Mouse (Mus musculus): ENCODE results near the gene Fos.

The Fos gene

DNA sequence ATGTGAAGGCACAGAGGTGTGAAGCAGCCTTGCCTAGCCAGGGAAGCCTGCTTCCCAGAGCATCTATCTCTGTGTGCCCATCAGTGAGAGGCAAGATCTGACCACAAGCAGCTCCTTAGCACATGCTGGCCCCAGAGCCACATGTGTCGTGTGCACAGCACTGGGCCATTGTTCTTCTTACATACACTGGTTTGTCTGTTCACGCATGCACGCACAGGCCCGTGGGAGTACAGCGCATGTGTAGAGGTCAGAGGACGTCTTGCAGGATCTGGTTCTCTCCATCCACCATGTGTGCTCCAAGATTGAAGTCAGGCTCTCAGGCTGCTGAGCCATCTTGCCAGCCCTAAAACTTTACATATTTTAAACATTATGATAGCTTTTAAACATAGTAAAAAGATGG, 47.4 kb downstream of the Fos start:
- in situ Hi-C loops (cut with MboI, MseI): loop anchor here (5.0 kb wide), 1 partner anchor 136 kb away; no protein-coding TSS in a partner anchor

DNA sequence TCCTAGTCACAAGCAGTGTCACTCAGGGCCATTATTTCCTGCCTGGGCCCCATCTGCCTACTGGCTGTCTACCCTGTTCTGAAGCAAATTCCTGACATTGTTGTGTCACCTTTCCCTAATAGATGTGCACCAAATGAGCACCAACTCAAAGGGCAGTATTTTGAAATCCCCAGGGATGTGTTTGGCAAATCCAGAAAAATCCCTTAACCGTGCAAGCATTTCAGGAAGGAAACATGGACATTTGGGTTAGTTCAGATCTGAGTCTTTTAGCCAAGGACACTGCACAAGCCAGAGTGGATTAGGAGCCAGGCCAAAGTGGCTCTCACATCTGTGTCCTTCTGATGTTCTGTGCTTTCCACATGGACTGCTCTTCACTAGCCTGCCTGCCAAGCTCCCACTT, 48.0 kb downstream of the Fos start:
- in situ Hi-C loops (cut with MboI, MseI): loop anchor here (5.0 kb wide), 1 partner anchor 136 kb away; no protein-coding TSS in a partner anchor

DNA sequence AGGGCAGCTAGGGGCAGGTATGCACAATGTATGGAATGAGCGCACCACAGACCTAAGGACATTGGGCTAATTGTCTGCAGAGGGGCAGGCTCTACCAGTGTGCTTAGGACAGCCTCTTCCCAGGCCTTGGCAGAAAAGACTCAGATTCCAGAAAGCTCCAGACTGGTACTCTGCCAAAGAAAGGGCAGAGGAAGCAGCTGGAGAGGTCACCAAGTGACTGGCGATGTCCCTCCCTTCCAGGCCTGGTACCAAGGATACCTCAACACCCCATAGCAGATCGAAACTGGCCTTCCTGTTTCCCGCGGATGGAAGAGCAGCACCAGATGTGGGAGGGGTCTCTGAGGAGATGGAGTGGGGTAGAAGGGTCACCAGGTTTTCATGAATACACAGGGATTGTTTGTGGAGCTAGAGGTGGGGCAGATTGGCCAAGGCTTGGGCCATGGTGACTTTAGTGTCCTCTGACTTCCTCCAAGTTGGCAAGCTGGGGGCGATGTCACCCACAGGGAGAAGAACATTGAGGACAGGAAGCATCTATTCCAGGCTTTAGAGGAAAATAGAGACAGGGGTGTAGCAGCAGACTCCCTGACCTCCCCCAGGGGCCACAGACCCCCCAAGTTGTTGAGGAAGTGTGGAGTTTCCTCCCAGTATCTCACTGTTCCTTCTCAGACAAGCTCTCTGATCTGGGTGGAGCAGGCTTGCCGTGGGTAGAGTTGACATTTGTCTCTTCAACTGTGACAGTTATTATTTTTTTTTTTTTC, 49.1 kb downstream of the Fos start:
- in situ Hi-C loops (cut with MboI, MseI): loop anchor here (5.0 kb wide), 1 partner anchor 134 kb away; no protein-coding TSS in a partner anchor

GRCm38 (mm10) chr12:85523421-85524192, 49.9 kb downstream of the Fos start:
- in situ Hi-C loops (cut with MboI, MseI): loop anchor here (5.0 kb wide), 1 partner anchor 134 kb away; no protein-coding TSS in a partner anchor

GRCm38 (mm10) chr12:85524193-85524858, 50.6 kb downstream of the Fos start:
- in situ Hi-C loops (cut with MboI, MseI): loop anchor here (5.0 kb wide), 1 partner anchor 133 kb away; no protein-coding TSS in a partner anchor

- in situ Hi-C loops (cut with MboI, MseI): loop anchor here (5.0 kb wide), 1 partner anchor 132 kb away; no protein-coding TSS in a partner anchor
Measured at GRCm38 (mm10) chr12:85524859-85525495, 51.3 kb downstream of the Fos start.

Data from T-helper 2 cell (primary cell).